Mouse (Mus musculus) layer of hippocampus, adult 8-10 months (tissue): Measurements from ENCODE around the gene Nelfcd. TPM values are rescaled to one million over a fixed set of nuclear protein-coding genes. Genes with fewer than 3 reads are reported as not detected.
A peak's percentile ranks its signal among the peaks of the same experiment; 100 is the strongest.

ENCODE experiments used
- DNase-seq, 2 experiments: peaks; one replicate each; pipeline ENCODE4 v3.0.0; 2022; ENCODE audit warnings: low spot score in 2 of 2
- total RNA-seq, 4 experiments: library from RNA; stranded (reverse); gene quantifications; 2 replicates each; pipeline ENCODE4 v1.2.4; 2022

Nelfcd gene
- total RNA-seq, 4 experiments from 2014 or later = 51.7 to 60.3 (median 54.7) TPM

- no peak for DNase-seq
Measured at GRCm38 (mm10) chr2:174436916-174437696, 21.5 kb downstream of the Nelfcd start.

- no peak for DNase-seq
Measured at GRCm38 (mm10) chr2:174437697-174437982, 22.0 kb downstream of the Nelfcd start.

- no peak for DNase-seq
Measured at GRCm38 (mm10) chr2:174438181-174438580, 22.6 kb downstream of the Nelfcd start.

DNA sequence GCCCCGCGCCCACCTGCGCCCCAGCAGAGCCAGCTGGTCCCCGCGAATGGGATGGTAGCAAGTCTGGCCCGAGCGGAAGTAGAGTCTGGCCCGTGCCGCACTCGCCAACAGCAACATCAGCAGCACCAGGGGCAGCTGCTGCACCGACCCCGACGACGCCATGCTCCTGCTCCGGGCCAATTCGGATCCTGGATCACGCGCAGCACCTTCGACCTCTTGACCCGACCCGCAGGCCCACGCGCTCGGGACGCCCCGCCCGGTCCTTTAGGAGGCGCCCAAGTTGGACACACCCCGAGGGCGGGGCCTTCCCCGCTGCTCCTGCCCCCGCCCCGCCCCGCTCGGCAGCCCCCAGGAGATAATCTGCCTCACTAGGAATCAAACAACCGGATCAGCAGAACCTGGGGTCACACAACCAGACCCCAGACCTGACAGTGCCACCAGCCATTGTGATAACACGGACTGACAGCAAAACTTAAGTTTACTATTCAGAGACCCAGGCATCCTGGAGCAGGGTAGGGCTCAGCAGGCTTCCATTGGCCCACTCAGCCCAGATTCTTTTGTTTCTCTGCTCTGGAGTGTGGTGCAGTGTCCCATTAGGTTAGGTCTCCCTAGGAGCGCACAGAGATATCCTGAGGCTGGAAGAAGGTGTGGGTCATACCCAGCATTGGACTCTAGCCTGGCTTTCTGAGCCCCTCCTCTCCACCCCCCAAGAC is 23.3 kb downstream of the Nelfcd start, which contains the start of gene Ctsz:
Ctsz (minus strand) TSS at position 303 of the 713 bp plus-strand sequence.
- no peak for DNase-seq

DNA sequence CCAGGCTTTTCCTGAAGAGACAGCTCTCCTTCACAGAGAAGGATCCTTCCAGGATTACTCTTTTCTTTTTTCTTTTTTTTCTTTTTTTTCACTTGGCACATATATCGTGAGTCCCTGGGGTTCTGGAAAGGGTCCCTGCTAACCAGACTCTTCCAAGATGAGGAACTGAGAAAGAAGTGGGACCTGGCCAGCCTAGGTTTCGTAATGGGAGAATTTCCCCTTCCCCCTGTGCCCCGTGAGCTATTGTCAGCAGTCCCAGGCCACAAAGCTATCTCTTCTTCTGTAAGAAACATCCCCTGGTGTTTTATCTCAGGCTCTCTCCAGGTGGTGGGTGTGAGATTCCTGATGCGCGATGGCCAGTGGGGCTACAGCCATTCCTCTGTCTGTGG is 23.8 kb downstream of the Nelfcd start:
- DNase-seq = no peak

GRCm38 (mm10) chr2:174439961-174440360 is 24.4 kb downstream of the Nelfcd start:
- DNase-seq = no peak

- DNase-seq = no peak
Measured at GRCm38 (mm10) chr2:174441898-174442297, 26.3 kb downstream of the Nelfcd start.

GRCm38 (mm10) chr2:174442460-174442859 is 26.9 kb downstream of the Nelfcd start:
- DNase-seq = no peak

- no peak for DNase-seq
Measured at GRCm38 (mm10) chr2:174443046-174443445, 27.4 kb downstream of the Nelfcd start.

DNA sequence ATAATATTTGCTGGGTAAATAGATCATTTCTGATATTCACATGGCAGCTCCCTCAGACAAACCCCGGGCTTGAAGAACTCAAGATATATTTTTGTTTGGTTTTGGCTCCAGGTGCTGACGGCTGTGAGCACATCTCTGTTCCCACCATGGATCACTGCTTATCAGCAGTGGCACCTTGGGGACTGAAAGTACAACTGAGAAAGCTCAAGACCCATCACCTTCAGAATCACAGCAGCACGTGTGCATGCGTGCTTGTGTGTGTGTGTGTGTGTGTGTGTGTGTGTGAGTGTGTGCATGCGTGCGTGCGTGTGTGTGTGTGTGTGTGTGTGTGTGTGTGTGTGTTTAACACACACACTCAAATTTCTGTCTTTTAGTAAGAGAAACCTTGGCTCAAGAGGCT is 28.8 kb downstream of the Nelfcd start:
- DNase-seq = no peak

DNA sequence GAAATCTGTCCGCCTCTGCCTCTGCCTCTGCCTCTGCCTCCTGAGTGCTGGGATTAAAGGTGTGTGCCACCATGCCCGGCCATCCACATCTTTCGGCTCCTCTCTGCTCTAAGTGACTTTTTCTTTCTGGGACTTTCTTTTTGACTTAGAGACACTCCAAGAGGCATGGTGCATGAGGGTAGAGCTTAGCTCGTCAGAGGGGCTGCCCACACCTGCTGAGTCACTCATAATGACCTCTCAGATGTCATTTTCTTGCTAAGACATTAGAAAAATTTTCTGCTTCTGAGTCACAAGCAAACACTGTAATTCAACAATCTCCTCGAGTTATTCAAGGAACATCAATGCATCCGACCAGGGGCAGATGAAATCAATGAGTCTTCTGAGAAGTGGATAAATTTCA is 29.4 kb downstream of the Nelfcd start:
- DNase-seq = no peak

DNA sequence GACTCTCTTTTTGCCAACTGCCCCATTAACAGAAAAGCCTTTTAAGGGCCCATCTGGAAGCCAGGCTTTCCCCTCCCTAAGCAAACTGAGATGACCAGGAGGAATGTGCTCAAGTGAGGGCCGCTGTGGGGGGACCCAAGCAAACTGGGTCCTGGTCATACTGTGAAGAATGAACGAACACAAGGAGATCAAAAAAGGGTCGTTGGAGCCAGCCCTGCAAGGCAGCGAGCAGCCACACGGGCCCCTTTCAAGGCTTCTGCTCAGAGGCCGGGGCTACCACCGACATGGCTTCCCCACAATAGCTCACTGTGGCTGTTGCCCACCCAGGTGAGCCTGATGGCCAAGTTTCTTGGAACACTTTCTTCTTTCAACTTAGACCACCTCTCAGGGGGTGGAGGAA is 30.9 kb downstream of the Nelfcd start:
- no peak for DNase-seq

GRCm38 (mm10) chr2:174446905-174447304 is 31.3 kb downstream of the Nelfcd start:
- DNase-seq = no peak

DNA sequence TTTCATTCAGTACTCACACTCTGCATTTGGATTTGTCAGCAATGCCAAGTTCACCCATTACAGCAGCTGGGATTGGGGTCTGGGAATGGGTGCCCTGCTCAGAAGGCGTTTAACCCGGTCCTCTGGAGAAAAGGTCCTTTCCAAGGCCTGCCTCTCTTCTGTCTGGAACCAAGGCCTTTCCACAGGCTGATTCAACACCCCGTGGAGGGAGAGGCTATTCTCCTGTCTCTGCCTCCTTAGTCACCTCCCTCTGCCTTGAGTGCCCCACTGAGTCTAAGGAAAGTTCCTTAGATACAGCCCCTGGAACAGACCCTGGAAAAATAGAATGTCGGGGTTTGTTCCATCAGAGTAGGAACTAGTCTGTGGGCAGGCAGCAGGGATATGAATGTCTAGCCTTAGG is 32.8 kb downstream of the Nelfcd start:
- no peak for DNase-seq

DNA sequence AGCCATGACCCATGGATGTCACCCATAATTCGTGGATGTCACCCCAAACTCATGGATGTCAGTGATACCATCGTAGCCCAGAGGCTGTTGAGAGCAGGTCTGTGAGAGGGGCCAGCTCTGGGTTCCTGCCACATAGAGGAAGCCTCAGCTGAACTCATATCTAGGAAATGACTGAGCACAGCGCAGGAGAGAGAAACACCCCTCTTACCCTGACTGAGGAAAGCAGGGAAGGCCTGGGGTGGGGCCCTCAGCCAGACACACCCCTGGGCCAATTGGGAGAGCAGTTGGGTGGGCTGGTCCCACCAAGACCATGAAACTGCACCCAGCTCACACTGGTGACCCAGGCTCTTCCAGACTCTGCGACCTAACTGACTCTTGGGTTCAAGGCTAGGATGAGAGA is 34.7 kb downstream of the Nelfcd start, which contains the start of gene Tubb1:
Tubb1 (plus strand) TSS at position 343 of the 400 bp plus-strand sequence.
- DNase-seq = no peak

DNA sequence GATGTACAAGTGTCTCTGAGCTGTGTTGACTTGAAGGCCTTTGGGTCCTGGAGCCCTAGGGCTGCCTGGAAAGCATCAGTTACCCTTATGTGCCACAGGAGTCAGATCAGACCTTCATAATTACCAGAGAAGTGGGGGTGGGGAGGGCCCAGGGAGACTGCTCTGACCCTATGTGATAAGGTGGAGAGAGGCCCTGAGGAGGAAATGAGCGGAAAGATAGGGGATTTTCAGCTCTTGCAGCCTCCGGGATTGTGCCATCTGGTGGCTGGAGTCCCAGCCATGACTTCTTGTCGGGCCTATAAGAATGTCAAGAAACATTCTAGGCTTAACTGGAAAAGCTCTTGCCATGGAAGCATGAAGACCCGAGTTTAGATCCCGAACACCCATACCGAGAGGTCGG is 38.1 kb downstream of the Nelfcd start:
- no peak for DNase-seq

- DNase-seq = no peak
Measured at GRCm38 (mm10) chr2:174459365-174459764, 43.8 kb downstream of the Nelfcd start.

- no peak for DNase-seq
Measured at GRCm38 (mm10) chr2:174463370-174463769, 47.8 kb downstream of the Nelfcd start.

DNA sequence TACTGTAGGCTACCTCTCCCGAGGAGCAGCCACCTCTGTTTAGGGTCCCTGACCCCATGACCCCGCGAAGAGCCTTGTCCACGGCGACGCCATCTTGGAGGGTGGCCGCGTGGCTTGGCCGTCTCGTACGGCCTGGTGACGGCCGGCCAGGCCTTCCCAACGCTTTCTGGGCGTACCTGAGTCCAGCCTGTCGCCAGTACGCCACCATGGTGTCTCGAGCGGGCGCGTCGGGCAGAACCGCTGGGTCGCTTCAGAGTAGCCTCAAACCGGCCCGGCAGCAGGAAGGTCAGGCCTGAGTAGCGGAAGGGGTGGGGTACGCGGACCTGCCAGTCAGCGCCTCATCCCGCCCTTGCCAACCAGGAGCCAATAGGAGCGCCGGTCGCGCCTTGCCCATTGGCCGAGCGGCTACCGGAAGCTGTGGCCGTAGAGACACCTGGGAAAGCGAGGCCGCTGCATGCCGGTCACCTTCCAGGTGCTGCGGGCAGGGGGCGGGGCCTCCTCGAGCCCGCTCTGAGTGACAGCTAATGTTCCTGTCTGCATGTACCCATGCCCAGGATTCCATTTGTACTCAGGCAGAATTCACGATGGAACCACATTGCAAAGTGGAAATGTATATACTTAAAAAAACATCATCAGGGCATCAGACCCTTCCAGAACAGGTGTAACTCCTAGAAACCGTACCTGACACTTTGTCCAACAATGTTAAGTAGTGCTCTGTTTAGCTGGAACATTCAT is 48.4 kb downstream of the Nelfcd start, which contains the start of gene Atp5e:
Atp5e (minus strand) TSS at position 317 of the 735 bp plus-strand sequence.
- peak; percentile 95 to 96 for DNase-seq

DNA sequence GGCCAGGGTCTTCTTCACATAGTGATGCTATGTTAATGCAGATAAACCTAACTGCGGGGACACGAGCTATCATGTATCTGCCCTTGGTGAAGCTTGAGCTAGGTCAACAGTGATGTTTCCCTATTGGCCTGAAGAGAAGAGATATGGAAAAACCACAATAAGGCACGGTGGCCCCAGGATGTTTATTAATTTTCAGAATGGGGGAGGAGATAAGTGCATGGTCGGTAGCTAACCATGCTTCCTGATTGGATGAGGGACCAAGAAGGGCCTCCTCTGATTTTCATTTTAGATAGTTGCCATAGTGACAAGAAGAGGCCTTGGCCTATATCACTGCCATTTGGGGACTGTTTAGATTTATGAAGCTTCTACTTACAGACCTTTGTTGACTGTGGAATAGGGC is 54.7 kb downstream of the Nelfcd start:
- DNase-seq = no peak

DNA sequence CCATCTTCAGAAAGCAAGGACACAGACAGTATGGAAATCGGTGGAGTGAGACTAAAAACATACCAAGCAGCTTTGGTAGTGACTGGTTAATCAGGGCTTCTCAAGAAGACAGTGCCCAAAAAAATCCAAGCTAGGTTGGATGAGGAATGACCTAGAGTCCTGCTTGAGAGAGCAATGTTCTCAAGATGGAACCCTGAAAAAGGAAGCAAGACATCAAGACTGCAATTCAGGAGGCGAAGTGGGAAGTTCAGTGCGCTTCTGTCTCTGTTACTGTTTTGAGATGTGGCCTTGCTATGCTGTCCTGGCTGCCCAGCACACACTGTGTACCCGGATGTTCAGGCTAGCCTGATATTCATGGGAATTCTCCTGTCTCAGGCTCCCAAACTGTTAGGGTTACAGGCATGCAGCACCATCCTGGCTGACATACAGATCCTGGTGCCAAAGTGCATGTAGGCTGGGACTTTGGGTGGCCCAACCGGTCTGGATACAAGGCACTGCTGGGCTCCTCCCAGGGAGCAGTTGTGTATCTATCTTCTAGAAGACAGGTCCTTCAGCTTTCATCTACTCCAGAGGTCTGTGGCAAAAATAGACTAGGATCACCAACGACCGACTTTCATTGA is 55.3 kb downstream of the Nelfcd start:
- DNase-seq = no peak

GRCm38 (mm10) chr2:174472407-174472806 is 56.8 kb downstream of the Nelfcd start:
- DNase-seq = no peak
